Mouse (Mus musculus) lung, postnatal 36 days (tissue): ENCODE measurements around the gene Hsd17b11.
A peak's percentile ranks its signal among the peaks of the same experiment; 100 is the strongest.

Experiments
- DNase-seq: peaks from one replicate; pipeline ENCODE4 v3.0.0; 2022; ENCODE audit warnings: mixed read lengths

Gene Hsd17b11

DNA sequence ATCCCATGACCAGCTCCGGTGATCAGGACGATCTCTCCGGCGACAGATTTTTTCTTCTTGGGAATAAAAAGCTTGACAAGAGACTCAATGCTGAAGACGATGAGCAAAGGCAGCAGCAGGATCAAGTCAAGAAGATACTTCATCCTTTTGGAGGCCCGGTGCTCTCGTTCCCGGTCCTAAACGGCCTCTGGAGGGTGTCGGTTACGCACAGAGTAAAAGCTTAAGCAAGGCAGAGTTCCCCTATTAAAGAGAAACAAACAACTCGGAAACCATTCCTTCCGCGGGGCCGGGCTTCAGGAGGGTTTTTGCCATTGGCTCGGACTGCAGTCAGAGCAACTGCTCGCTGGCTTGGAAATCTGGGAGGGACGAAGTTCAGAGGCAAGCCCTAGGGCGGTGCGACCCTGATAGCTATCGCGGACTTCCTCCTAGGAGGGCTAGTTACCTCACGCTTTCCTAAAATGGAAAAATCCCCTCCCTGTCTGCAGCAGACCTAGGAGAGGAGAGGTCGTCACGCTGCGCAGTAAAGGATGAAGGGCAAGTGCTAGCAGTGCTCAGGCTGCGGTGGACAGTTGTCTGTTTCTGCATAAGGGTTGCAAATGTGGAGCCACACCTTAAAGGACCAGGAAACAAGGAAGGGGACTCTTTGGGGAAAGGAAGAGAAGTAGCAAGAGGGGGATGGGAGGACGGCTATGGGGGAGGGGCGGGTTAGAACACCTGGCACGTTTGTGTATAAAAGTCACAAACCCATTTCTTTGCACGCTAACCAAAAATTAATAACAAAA, at the start of gene Hsd17b11:
Gene Hsd17b11 (minus strand): TSS at position 323 of the 782 bp plus-strand sequence.
- DNase-seq = peak; percentile 96

DNA sequence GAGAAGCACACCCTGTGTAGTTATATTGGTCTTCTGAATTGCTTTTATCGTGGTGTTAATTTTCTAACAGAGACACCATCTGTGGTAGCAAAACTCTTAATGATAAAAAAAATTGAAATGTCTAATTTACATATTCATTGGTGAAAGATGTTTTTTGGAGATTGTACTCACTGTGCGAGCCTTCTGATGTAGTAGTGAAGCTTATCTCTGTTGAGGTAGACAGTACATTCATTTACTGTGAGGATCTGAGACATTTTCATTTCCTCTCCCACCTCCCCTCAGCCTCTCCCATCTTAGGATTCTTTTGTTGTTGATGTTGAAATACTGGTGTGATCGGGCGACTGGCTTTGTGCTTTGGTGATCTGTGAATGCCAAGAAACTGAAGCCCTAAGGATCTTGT, 49.3 kb upstream of the Hsd17b11 start:
- no peak for DNase-seq

GRCm38 (mm10) chr5:104068751-104069150, 47.0 kb upstream of the Hsd17b11 start:
- peak; percentile 44 for DNase-seq

- DNase-seq = no peak
Measured at GRCm38 (mm10) chr5:104062773-104063551, 41.2 kb upstream of the Hsd17b11 start.

- DNase-seq = no peak
Measured at GRCm38 (mm10) chr5:104061936-104062772, 40.4 kb upstream of the Hsd17b11 start.

- no peak for DNase-seq
Measured at GRCm38 (mm10) chr5:104060429-104060828, 38.7 kb upstream of the Hsd17b11 start.

- no peak for DNase-seq
Measured at GRCm38 (mm10) chr5:104059628-104060027, 37.9 kb upstream of the Hsd17b11 start.

DNA sequence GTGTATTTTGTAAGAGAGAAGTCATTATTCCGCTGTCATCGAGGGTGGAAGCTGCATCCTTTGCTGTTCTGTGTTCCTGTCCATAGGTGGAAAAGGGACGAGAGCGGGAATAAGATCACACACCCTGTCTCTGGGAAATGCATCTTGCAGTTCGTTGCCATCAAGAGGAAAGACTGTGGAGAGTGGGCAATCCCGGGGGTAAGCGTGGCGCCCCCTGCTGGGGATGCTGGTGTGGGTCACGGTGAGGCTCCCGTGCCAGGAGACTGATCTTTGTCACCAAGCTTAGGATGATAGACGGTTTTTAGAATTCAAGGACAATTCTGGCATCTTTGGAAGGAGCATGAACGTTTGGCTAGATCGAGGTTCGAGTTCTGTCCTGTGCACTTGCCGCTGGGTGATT, 36.3 kb upstream of the Hsd17b11 start:
- DNase-seq = peak; percentile 65

GRCm38 (mm10) chr5:104056295-104056694, 34.6 kb upstream of the Hsd17b11 start:
- DNase-seq = no peak

DNA sequence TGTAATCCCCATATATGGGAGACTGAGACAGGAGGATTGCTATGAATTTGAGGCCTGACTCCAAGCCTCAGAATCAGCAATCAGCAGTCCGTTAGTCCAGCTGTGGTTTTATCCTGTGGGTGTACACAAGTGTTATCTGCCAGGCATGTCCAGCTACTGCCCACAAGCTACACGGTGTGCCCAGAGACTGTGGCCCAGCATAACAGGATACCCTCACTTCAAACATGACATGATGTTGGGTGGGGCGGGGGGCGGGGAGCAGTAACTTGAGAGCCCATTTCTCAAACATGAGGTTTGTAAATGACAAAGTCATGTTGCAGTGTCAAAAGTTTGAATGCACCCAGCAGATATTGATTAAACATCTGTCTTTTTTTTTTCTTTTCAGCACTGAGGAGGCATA, 34.1 kb upstream of the Hsd17b11 start:
- no peak for DNase-seq

DNA sequence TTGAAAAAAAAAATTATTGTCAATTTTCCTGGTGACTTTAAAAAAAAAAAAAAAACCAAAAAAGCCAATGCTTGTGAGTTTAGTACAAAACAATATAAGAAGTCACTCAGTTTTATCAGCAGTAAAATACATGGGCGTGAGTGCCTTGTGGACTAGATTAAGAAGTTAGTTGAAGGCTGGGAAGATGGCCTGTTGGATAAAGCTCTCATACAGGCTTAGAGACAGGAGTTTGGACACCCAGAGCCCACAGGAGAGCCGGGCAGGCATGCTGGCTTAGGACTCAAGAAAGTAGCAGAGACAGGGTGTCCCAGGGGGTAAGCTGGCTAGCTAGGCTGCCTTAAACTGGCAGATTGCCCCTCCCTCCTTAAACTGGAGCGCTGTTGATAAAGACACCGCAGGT, 33.2 kb upstream of the Hsd17b11 start:
- no peak for DNase-seq

GRCm38 (mm10) chr5:104052956-104053355, 31.2 kb upstream of the Hsd17b11 start:
- peak; percentile 50 for DNase-seq

GRCm38 (mm10) chr5:104048139-104048538, 26.4 kb upstream of the Hsd17b11 start:
- peak; percentile 36 for DNase-seq

GRCm38 (mm10) chr5:104047200-104048105, 25.7 kb upstream of the Hsd17b11 start:
- DNase-seq = peak; percentile 33

GRCm38 (mm10) chr5:104046256-104047199, 24.8 kb upstream of the Hsd17b11 start, which contains the start of gene Nudt9:
Gene Nudt9, plus strand, starts transcription at chr5:104046306.
- DNase-seq = peak; percentile 99

DNA sequence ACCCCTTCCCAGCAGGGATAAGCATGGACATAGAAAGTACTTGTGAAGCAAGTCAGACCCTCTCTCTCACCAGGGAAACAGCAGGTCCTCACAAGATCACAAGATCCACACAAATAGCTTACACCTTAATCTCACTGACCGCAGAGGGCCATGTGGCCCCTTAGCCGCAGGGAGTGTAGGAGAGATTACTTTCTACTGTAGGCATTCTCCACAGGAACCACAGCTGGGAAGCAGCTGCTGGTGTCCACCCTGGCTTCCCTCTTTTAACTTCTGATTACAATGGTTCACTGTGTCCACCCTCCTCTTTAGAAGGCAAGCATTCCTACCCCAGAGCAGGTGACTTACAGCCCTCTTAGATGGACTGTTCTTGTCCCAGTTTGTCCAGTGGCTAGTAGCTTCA, 22.0 kb upstream of the Hsd17b11 start:
- no peak for DNase-seq

DNA sequence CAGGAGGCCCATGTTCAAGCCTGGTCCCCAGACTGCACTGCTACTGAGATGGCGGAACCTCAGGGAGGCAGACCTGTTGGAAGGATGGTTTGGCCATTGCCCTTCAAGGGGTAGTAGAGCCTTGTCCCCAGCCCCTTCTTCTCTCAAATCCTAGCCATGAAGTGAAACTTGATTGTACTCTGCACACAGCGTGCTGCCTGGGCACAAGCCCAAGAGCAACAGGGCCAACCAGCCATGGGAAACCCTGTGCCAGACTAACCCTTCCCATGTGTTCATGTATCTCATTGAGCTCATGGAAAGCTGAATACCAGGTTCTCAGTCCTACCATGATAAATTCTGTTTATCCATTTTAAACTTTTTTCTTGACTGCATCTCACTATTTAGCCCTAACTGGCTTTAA, 21.2 kb upstream of the Hsd17b11 start:
- no peak for DNase-seq

- DNase-seq = peak; percentile 87
Measured at GRCm38 (mm10) chr5:104039154-104039932, 17.6 kb upstream of the Hsd17b11 start.

DNA sequence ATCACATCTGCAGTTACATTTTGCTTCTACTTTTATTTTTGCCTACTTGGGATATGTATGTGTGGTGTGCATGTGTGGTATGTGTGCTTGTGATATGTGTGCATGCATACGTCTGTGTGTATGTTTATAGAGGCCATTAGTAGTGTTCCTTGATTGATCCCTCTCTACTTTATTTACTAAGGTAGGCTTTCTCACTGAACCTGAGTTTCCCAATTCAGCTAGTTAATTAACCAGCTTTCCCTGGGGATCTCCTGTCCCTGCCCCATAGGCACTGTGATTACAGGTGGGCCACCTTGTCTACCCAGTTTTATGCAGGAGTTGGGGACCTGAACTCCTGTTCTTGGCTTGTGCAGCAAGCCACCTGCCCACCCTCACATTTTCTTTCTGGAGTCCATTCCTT, 15.0 kb upstream of the Hsd17b11 start:
- no peak for DNase-seq

DNA sequence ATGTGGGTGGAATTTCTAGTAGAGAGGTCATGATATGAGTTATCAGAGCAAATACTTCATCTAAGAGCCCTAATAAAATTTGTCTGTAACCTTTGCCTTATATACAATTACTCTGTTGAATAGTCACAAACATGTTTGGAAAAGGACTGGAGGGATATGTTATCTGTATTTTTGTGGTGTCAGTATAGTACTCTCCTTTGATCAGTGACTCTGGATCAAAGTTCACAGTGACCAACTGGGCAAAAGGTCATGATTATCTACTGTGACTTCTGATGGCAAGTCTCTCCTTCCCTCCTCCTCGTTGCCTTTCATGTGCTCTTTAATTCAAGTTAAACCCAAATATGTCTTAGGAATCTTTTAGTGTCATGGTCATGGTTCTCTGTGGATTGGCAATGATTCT, 14.1 kb upstream of the Hsd17b11 start:
- DNase-seq = no peak
